Mouse (Mus musculus) kidney, adult 2 months (tissue): ENCODE data around the gene Lrrc51.

ENCODE experiments used
- CTCF ChIP-seq: fragments of 200-500 bp; conservative IDR thresholded peaks from 2 replicates; pipeline ENCODE4 v1.5.1; 2011; ENCODE audit warnings: low read depth, mild to moderate bottlenecking, control low read depth, low read length, moderate library complexity, mixed read lengths; ENCODE audit not compliant: insufficient read depth, insufficient read length
- POLR2A ChIP-seq: fragments of 200-500 bp; IDR thresholded peaks from one replicate; pipeline ENCODE4 v1.6.1; 2011; ENCODE audit warnings: low read depth, low read length, control low read depth

DNA sequence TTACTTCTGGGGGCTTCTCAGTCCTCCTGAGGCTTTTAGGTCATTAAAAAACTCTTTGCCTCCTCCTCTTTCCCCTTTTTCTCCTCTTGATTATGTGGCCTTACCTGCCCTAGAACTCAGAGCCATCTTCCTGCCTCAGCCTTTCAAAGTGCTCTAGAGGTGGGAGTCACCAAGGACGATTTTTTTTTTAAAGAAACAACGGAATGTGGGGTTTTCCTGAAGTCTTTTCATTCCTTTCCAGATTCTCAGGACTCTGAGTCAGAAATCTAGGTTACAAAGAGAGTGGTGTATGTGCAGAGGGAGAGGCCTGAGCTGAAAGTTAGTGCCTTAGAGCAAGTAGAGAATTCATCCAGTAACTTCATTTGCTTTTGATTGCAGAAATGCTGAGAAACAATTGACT, 38.0 kb upstream of the Lrrc51 start:
- TF ChIP-seq POLR2A (no peak), CTCF (no peak)
